Mouse (Mus musculus): Measurements from ENCODE around the gene Fars2. TPM values are rescaled to one million over a fixed set of nuclear protein-coding genes. Genes with fewer than 3 reads are reported as not detected.

The Fars2 gene
- total and polyA plus RNA-seq, 2 experiments from 2014 or later, result 21.5 to 34.6 TPM

DNA sequence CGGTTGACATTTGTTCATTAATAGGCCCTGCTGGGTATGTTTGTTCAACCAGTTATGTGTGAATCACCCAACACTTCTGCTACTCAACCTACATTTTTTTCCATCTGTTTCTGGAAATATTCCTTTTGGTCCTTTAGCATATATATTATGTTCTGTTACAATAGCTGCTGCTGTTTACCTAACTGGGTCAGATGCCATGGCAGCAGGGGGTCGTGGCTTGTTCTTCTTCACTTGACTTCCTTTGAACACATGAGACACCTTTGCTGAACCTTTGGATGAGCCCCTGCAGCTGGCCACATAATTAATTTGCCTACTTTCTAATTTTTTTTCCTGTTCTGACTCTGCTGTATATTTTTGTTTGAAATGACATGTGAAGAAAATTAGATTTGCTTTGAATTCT is 475.1 kb downstream of the Fars2 start:
- ATAC-seq, result 0 out of 2 replicates have a peak, but pooled peaks have one; percentile 45
- 38% methylated on average over 2 of the region's 2 CpGs for WGBS
- Histone ChIP-seq H3K36me3 (ENCODE audit: insufficient read depth, low read length) (no peaks in the 10 kb centered on the region), H3K27ac (no peak overlapping the region), H3K27me3 (ENCODE audit: insufficient read depth, low read length) (no peaks in the 10 kb centered on the region), H3K4me1 (ENCODE audit: insufficient read depth, low read length) (no peaks in the 10 kb centered on the region), H3K9me3 (ENCODE audit: low read length) (no peaks in the 10 kb centered on the region), H3K4me2 (ENCODE audit: low read depth, low read length) (no peak overlapping the region), H3K4me3 (ENCODE audit: low read length) (no peak overlapping the region), H3K9ac (replicated peaks; ENCODE audit: low read length) (no peak overlapping the region)
- peak; percentile 23 for DNase-seq (ENCODE audit: low spot score)
- no peak for TF ChIP-seq CTCF (IDR thresholded peaks at IDR 0.05; ENCODE audit: low read depth)

DNA sequence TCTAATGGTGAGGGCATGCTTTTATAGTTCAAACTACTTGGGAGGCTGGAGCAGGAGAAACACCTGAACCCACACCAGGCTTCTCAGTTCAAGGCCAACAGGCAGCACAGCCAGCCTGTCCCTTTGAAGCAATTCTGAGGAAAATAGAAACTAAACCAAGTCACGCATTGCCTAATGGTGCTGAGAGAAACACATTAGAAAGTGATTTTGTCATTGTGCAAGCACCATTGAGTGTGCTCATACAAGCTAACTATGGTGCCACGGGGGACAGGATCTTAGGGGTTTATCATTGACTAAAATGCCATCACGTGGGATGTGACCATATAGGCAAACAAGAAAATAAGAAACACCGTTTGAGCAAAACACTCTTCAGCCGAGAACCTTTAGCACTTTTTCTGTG is 489.5 kb downstream of the Fars2 start:
- WGBS, result 83% methylated on average over 5 of the region's 5 CpGs
- TF ChIP-seq CTCF (IDR thresholded peaks at IDR 0.05; ENCODE audit: low read depth), result no peak
- Histone ChIP-seq H3K9ac (replicated peaks; ENCODE audit: low read length) (no peak overlapping the region), H3K27me3 (ENCODE audit: insufficient read depth, low read length) (no peaks in the 10 kb centered on the region), H3K36me3 (ENCODE audit: insufficient read depth, low read length) (no peaks in the 10 kb centered on the region), H3K4me2 (ENCODE audit: low read depth, low read length) (no peak overlapping the region), H3K4me3 (ENCODE audit: low read length) (no peak overlapping the region), H3K27ac (no peak overlapping the region), H3K4me1 (ENCODE audit: insufficient read depth, low read length) (no peaks in the 10 kb centered on the region), H3K9me3 (ENCODE audit: low read length) (no peaks in the 10 kb centered on the region)
- no peak for DNase-seq (ENCODE audit: low spot score)
- no peak for ATAC-seq

DNA sequence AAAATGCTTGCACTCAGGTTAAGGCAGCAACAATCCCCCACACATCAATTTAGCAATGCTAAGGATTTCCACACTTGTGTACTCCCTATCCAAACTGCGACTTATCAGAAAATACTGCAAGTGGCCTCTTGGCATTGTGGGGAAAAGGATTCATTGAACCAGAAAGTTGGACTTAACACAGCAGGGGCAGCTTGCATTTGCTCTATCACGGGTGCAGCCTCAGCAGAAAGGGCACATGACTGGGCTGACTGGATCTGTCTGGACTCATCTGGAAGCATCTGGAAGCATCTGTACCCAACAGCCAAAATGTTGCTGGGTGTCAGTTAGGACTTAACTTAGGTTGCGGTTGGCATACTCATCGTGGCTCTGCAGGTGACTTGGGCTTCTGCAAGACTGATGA is 490.7 kb downstream of the Fars2 start:
- H3K4me1 ChIP-seq (ENCODE audit: insufficient read depth, low read length), result no peaks in the 10 kb centered on the region
- no peak for ATAC-seq
- H3K27ac ChIP-seq, result no peak overlapping the region
- H3K36me3 ChIP-seq (ENCODE audit: insufficient read depth, low read length), result no peaks in the 10 kb centered on the region
- H3K9ac ChIP-seq (replicated peaks; ENCODE audit: low read length), result no peak overlapping the region
- WGBS, result 82% methylated on average over 4 of the region's 4 CpGs
- no peaks in the 10 kb centered on the region for H3K9me3 ChIP-seq (ENCODE audit: low read length)
- no peaks in the 10 kb centered on the region for H3K27me3 ChIP-seq (ENCODE audit: insufficient read depth, low read length)
- no peak overlapping the region for H3K4me3 ChIP-seq (ENCODE audit: low read length)
- H3K4me2 ChIP-seq (ENCODE audit: low read depth, low read length), result no peak overlapping the region
- DNase-seq (ENCODE audit: low spot score), result no peak
- TF ChIP-seq CTCF (IDR thresholded peaks at IDR 0.05; ENCODE audit: low read depth), result no peak

GRCm38 (mm10) chr13:36610426-36610825 is 493.2 kb downstream of the Fars2 start:
- no peaks in the 10 kb centered on the region for H3K27me3 ChIP-seq (ENCODE audit: insufficient read depth, low read length)
- H3K4me1 ChIP-seq (ENCODE audit: insufficient read depth, low read length), result no peaks in the 10 kb centered on the region
- H3K4me3 ChIP-seq (ENCODE audit: low read length), result no peak overlapping the region
- H3K36me3 ChIP-seq (ENCODE audit: insufficient read depth, low read length), result no peaks in the 10 kb centered on the region
- H3K9me3 ChIP-seq (ENCODE audit: low read length), result no peaks in the 10 kb centered on the region
- no peak for DNase-seq (ENCODE audit: low spot score)
- H3K4me2 ChIP-seq (ENCODE audit: low read depth, low read length), result no peak overlapping the region
- WGBS, result 91% methylated on average over 5 of the region's 5 CpGs
- no peak overlapping the region for H3K9ac ChIP-seq (replicated peaks; ENCODE audit: low read length)
- ATAC-seq, result no peak
- no peak overlapping the region for H3K27ac ChIP-seq
- TF ChIP-seq CTCF (IDR thresholded peaks at IDR 0.05; ENCODE audit: low read depth), result no peak

DNA sequence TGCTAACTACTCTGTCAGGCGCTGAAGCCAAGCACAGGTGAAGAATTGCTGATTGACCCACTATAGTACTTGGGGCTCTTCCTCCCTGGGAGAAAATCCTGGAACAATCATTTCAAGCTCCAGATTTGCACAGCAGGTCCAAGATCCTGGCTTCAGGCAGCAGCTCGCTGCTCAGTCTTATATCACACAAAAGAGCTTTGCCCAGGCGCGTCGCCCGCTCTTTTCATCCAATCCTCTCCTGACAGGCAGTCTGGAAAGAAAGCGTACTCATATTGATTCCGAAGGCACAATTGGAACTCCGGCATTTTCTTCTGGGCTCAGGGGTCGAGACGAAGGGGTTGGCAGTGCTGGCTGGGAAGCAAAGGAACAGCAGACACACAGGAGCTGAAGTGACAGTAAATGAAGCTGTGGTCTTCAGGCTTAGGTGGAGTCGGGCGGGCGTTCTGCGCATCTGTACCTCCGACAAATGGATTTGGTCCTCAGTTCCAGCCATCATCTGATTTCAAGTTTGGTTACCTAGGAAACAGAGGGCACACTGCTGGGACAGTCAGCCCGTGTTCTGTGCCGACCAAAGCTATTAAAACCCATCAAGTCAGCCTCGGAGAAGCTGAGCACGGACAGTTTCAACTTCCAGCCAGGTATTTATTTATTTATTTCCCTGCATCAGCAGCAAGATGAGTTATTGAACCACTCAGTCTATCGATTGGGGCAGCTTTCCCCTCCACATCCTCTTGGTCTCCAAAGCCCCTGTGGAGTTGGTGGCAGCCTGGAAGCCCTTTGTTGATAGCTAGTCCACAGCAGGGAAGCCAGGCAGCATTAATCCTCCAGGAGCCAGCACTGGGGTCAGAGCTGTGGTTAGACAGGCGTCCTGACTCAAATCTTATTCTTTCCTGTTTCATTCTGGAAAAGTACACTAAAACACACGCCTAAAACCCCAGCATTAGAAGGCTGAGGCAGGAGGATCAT is 495.9 kb downstream of the Fars2 start:
- 13% methylated on average over 23 of the region's 23 CpGs for WGBS
- Histone ChIP-seq H3K27me3 (ENCODE audit: insufficient read depth, low read length) (no peaks in the 10 kb centered on the region), H3K9me3 (ENCODE audit: low read length) (no peaks in the 10 kb centered on the region), H3K4me1 (ENCODE audit: insufficient read depth, low read length) (no peaks in the 10 kb centered on the region), H3K27ac (peak overlapping the region; percentile 73), H3K4me3 (ENCODE audit: low read length) (peak overlapping the region; percentile 31), H3K4me2 (ENCODE audit: low read depth, low read length) (peak overlapping the region; percentile 60), H3K36me3 (ENCODE audit: insufficient read depth, low read length) (no peaks in the 10 kb centered on the region), H3K9ac (replicated peaks; ENCODE audit: low read length) (peak overlapping the region; percentile 33; the same call in 1 of the 2 replicates)
- TF ChIP-seq CTCF (IDR thresholded peaks at IDR 0.05; ENCODE audit: low read depth), result no peak
- peak; percentile 69 for DNase-seq (ENCODE audit: low spot score)
- peak; percentile 81 for ATAC-seq

DNA sequence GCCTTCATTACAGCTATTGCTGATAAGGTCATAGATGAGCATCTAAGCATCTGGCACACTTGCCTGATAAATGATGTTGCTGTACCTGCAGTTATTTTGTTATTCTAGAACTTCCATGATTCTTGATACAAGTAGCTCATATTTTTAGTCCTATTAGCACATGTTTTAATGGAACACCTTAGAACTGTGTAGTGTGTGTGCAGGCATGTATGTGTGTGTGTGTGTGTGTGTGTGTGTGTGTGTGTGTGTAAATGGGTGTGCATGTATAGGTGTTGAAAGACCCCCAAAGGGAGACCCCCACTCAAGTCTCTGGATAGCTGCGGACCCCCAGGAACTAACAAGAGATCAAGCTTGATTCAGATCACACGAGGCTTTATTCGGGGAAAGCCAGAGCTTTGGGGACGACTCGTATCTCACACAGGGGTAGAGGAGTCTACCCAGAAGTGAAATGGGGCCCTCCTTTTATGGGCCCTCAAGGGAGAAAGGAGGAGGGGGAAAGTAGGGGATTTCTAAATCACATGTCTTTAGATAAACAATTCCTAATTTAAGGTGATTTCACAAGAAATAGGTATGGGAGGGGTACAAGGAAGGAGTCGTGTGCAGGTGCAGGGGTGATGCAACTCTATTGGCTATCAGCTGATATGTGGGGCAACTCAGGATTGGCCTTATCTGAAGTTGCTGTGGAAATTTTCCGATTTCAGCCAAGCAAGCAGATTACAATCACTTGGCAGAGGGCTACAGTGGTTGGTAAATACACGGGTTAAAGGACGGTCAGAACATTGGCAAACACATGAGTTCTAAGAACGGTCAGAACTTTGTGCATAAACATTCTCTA is 503.5 kb downstream of the Fars2 start:
- no peak for DNase-seq (ENCODE audit: low spot score)
- 91% methylated on average over 10 of the region's 10 CpGs for WGBS
- no peaks in the 10 kb centered on the region for H3K4me1 ChIP-seq (ENCODE audit: insufficient read depth, low read length)
- H3K4me3 ChIP-seq (ENCODE audit: low read length), result no peak overlapping the region
- no peak for TF ChIP-seq CTCF (IDR thresholded peaks at IDR 0.05; ENCODE audit: low read depth)
- H3K9me3 ChIP-seq (ENCODE audit: low read length), result no peaks in the 10 kb centered on the region
- H3K4me2 ChIP-seq (ENCODE audit: low read depth, low read length), result no peak overlapping the region
- no peak overlapping the region for H3K9ac ChIP-seq (replicated peaks; ENCODE audit: low read length)
- no peak for ATAC-seq
- no peaks in the 10 kb centered on the region for H3K36me3 ChIP-seq (ENCODE audit: insufficient read depth, low read length)
- H3K27me3 ChIP-seq (ENCODE audit: insufficient read depth, low read length), result no peaks in the 10 kb centered on the region
- no peak overlapping the region for H3K27ac ChIP-seq

Data from hindbrain, postnatal 0 days (tissue).